Mouse (Mus musculus): Measurements from ENCODE around the gene Dazl. TPM values are rescaled to one million over a fixed set of nuclear protein-coding genes. Genes with fewer than 3 reads are reported as not detected.
A peak's percentile ranks its signal among the peaks of the same experiment; 100 is the strongest.
"Not testable (repeated sequence)": the region's sequence is repeated elsewhere in the genome, so short reads cannot be mapped to it uniquely, and the experiment has no call there.

Dazl gene
- total RNA-seq, 2 experiments from 2014 or later, result 0.25 to 0.28 TPM

GRCm38 (mm10) chr17:50292661-50293171, 720 bp downstream of the Dazl start:
- DNase-seq (ENCODE audit: low spot score in 2 of 2), result peak; percentile 82 to 86

- DNase-seq (ENCODE audit: low spot score in 2 of 2), result no peak
Measured at GRCm38 (mm10) chr17:50291485-50292200, 1.8 kb downstream of the Dazl start.

- DNase-seq (ENCODE audit: low spot score in 2 of 2), result no peak
Measured at GRCm38 (mm10) chr17:50284845-50285244, 8.6 kb downstream of the Dazl start.

GRCm38 (mm10) chr17:50261615-50262014, 31.8 kb downstream of the Dazl start:
- DNase-seq (ENCODE audit: low spot score in 2 of 2), result not testable (repeated sequence)

GRCm38 (mm10) chr17:50260856-50261255, 32.6 kb downstream of the Dazl start:
- no peak for DNase-seq (ENCODE audit: low spot score in 2 of 2)

- DNase-seq (ENCODE audit: low spot score in 2 of 2), result no peak
Measured at GRCm38 (mm10) chr17:50246605-50247004, 46.8 kb downstream of the Dazl start.

- no peak for DNase-seq (ENCODE audit: low spot score in 2 of 2)
Measured at GRCm38 (mm10) chr17:50244675-50245074, 48.8 kb downstream of the Dazl start.

- DNase-seq (ENCODE audit: low spot score in 2 of 2), result no peak
Measured at GRCm38 (mm10) chr17:50243326-50243725, 50.1 kb downstream of the Dazl start.

GRCm38 (mm10) chr17:50237818-50238610, 55.4 kb downstream of the Dazl start:
- no peak for DNase-seq (ENCODE audit: low spot score in 2 of 2)

- DNase-seq (ENCODE audit: low spot score in 2 of 2), result peak; percentile 56 to 65
Measured at GRCm38 (mm10) chr17:50237436-50237709, 56.1 kb downstream of the Dazl start.

- DNase-seq (ENCODE audit: low spot score in 2 of 2), result no peak
Measured at GRCm38 (mm10) chr17:50236702-50237435, 56.6 kb downstream of the Dazl start.

- DNase-seq (ENCODE audit: low spot score in 2 of 2), result no peak
Measured at GRCm38 (mm10) chr17:50235943-50236701, 57.3 kb downstream of the Dazl start.

- DNase-seq (ENCODE audit: low spot score in 2 of 2), result no peak
Measured at GRCm38 (mm10) chr17:50233956-50234355, 59.5 kb downstream of the Dazl start.

GRCm38 (mm10) chr17:50232821-50233220, 60.6 kb downstream of the Dazl start:
- DNase-seq (ENCODE audit: low spot score in 2 of 2), result no peak

- no peak for DNase-seq (ENCODE audit: low spot score in 2 of 2)
Measured at GRCm38 (mm10) chr17:50231206-50231605, 62.2 kb downstream of the Dazl start.

GRCm38 (mm10) chr17:50229534-50229933, 63.9 kb downstream of the Dazl start:
- no peak for DNase-seq (ENCODE audit: low spot score in 2 of 2)

Other genes with a start within 250 kb of the Dazl start
- gene Rftn1, start 103.0 kb downstream of the Dazl start, total RNA-seq (2021), result 10 to 100 TPM; 16.0 to 16.9 TPM
- gene Plcl2, start 215.8 kb upstream of the Dazl start, total RNA-seq (2021), result 10 to 100 TPM; 72.9 to 74.2 TPM

Data from adrenal gland, postnatal 4 days (tissue).